Mouse (Mus musculus): ENCODE results near the gene Sec1.
A peak's percentile ranks its signal among the peaks of the same experiment; 100 is the strongest.

Gene Sec1

GRCm38 (mm10) chr7:45704730-45705442 lies 10.7 kb upstream of the Sec1 start, which contains the start of gene Dbp:
TSS of gene Dbp (plus strand) at chr7:45705088.
- peak; percentile 94 for DNase-seq (ENCODE audit: low spot score)

GRCm38 (mm10) chr7:45704046-45704559 lies 9.9 kb upstream of the Sec1 start:
- DNase-seq (ENCODE audit: low spot score) = no peak

GRCm38 (mm10) chr7:45703521-45704033 lies 9.4 kb upstream of the Sec1 start:
- DNase-seq (ENCODE audit: low spot score) = no peak

GRCm38 (mm10) chr7:45702809-45703520 lies 8.8 kb upstream of the Sec1 start:
- no peak for DNase-seq (ENCODE audit: low spot score)

GRCm38 (mm10) chr7:45702316-45702715 lies 8.1 kb upstream of the Sec1 start:
- no peak for DNase-seq (ENCODE audit: low spot score)

GRCm38 (mm10) chr7:45701607-45702006 lies 7.4 kb upstream of the Sec1 start:
- DNase-seq (ENCODE audit: low spot score) = no peak

GRCm38 (mm10) chr7:45701072-45701471 lies 6.9 kb upstream of the Sec1 start:
- DNase-seq (ENCODE audit: low spot score) = no peak

- DNase-seq (ENCODE audit: low spot score) = no peak
These were observed 6.3 kb upstream of the Sec1 start for GRCm38 (mm10) chr7:45700301-45701015.

GRCm38 (mm10) chr7:45699523-45700141 lies 5.4 kb upstream of the Sec1 start, which contains the start of gene Car11:
TSS of gene Car11 (plus strand) at chr7:45699843.
- no peak for DNase-seq (ENCODE audit: low spot score)

GRCm38 (mm10) chr7:45697894-45698293 lies 3.7 kb upstream of the Sec1 start:
- DNase-seq (ENCODE audit: low spot score) = no peak

- DNase-seq (ENCODE audit: low spot score) = no peak
These were observed 896 bp upstream of the Sec1 start for GRCm38 (mm10) chr7:45695098-45695497.

- DNase-seq (ENCODE audit: low spot score) = no peak
These were observed 1.8 kb downstream of the Sec1 start for GRCm38 (mm10) chr7:45692364-45692763.

- no peak for DNase-seq (ENCODE audit: low spot score)
These were observed 4.4 kb downstream of the Sec1 start for GRCm38 (mm10) chr7:45689800-45690199.

- no peak for DNase-seq (ENCODE audit: low spot score)
These were observed 5.1 kb downstream of the Sec1 start for GRCm38 (mm10) chr7:45689099-45689498.

GRCm38 (mm10) chr7:45686841-45687240 lies 7.4 kb downstream of the Sec1 start:
- DNase-seq (ENCODE audit: low spot score) = no peak

- no peak for DNase-seq (ENCODE audit: low spot score)
These were observed 8.4 kb downstream of the Sec1 start for GRCm38 (mm10) chr7:45685811-45686210.

GRCm38 (mm10) chr7:45683396-45684050 lies 10.7 kb downstream of the Sec1 start, which contains the start of gene Ntn5:
TSS of gene Ntn5 (plus strand) at chr7:45684022.
- DNase-seq (ENCODE audit: low spot score) = no peak

GRCm38 (mm10) chr7:45682144-45683126 lies 11.8 kb downstream of the Sec1 start:
- DNase-seq (ENCODE audit: low spot score) = peak; percentile 86

GRCm38 (mm10) chr7:45681046-45681736 lies 13.0 kb downstream of the Sec1 start:
- DNase-seq (ENCODE audit: low spot score) = no peak

Measured in ovary, postnatal 14 days (tissue).